Mouse (Mus musculus) cerebellum, adult 11-12 months (tissue): ENCODE results near the gene Syf2.
"Not testable (repeated sequence)": the region's sequence is repeated elsewhere in the genome, so short reads cannot be mapped to it uniquely, and the experiment has no call there.

Experiments
- DNase-seq: peaks from one replicate; pipeline ENCODE4 v3.0.0; 2022

Syf2 gene

DNA sequence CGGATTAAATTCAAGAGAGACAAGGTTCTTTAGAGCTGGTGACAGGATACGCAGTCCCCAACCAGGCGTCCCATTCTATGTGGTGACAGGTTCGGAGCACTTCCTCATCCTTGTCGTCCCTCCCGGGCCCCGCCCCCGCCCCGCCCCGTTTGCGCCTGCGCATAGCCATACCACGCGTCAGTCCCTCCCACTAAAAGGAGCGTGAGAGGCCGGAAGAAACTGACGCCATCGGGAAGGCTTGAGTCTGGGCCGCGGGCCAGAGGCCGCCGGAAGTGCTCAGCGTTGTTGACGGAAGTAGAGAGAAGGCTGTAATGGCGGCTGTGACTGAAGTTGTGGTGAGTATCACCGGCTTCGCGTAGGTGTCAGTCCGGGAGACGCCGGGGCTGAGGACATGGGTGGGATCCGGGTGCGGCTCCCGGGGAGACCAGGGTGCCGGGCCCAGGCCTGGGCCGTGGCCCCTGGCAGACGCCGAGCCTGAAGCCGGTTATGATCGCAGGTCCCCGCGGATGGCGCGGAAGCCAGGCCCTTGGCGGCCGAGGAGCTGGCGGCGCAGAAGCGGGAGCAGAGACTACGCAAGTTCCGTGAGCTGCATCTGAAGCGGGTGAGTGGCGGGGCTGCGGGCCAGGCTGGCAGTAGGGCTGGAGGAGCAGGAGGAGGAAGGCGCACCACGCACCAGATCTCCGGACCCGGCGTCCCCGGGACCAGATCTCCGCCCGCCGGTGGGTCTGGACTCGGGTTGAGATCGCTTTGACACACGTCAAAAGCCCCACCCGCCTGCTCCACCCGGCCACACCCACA lies at the start of gene Syf2:
Syf2 (plus strand) TSS at position 215 of the 798 bp plus-strand sequence.
- DNase-seq, result peak; percentile 95

GRCm38 (mm10) chr4:134883266-134883665 lies 47.4 kb upstream of the Syf2 start:
- no peak for DNase-seq

- DNase-seq, result no peak
Observed at GRCm38 (mm10) chr4:134883808-134884207, 46.9 kb upstream of the Syf2 start.

DNA sequence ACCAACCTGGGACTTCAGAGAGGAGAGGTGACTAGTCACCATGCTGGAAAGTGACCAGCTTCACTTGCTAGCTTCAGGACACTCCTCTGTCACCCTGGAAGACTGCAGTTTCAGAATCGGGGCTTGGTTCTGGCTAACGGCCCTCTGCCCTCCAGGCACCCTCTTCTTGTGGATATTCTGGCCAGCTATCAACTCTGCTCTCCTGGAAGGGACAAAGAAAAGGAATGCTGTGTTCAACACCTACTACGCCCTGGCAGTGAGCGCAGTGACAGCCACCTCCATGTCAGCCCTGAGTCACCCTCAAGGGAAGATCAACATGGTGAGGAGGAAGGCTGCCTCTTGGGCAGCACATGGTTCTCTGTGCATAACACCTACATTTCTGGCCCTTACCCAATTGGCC lies 46.3 kb upstream of the Syf2 start:
- no peak for DNase-seq

- DNase-seq, result peak; percentile 62
Observed at GRCm38 (mm10) chr4:134892096-134892495, 38.6 kb upstream of the Syf2 start.

- no peak for DNase-seq
Observed at GRCm38 (mm10) chr4:134897256-134897655, 33.4 kb upstream of the Syf2 start.

GRCm38 (mm10) chr4:134901126-134901525 lies 29.6 kb upstream of the Syf2 start:
- peak; percentile 54 for DNase-seq

DNA sequence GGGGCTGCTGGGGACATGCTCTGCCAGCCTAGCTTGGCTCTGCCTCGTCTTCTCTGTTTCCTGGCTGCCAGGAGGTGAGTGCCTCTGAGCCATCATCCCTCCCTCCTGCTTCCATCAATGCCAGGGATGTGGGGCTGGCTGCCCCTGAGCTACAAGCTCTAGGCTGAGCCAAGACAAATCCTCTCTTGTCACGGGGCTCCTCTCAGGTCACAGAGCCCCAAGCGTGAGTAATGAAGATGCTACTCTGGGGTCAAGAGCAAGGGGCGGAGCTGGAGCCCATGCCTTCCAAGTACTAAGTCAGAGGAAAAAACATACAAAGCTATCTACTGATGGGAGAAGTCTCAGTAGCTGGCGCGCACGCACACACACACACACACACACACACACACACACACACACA lies 27.7 kb upstream of the Syf2 start:
- DNase-seq, result no peak

DNA sequence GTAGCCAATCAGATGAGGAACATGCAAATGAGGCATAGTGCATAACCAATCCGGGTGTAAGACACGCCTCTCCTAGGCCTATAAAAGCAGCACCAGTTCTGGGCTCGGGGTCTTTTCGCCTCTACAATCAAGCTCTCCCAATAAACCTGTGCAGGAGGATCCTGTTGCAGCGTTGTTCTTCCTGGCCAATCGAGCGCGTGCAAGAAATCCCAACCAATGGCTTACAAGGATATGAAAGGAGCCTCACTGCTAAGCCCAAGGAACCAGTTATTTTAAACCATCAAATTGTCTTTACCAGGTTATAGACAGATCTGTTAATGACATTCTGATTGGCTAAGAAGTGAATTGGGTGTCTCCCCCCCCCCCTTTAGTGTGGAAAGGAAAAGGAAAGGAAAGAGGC lies 19.3 kb upstream of the Syf2 start:
- DNase-seq, result not testable (repeated sequence)

DNA sequence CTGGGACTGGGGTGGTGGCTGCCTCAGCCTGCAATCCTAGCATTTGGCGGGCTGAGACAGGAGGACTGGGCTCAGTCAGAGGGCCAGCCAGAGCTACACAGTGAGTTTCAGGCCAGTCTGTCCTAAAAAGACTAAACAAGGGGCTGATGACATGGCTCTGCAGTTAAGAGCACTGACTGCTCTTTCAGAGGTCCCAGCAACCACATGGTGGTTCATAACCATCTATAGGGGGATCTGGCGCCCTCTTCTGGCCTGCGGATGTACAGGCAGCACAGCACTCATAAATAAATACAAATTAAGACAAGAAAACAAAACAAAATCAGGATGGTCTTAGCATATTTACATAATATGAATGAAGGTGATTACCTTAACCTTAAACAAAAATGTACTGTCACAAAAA lies 17.3 kb upstream of the Syf2 start:
- peak; percentile 57 for DNase-seq

- DNase-seq, result no peak
Observed at GRCm38 (mm10) chr4:134914122-134914863, 16.4 kb upstream of the Syf2 start.

GRCm38 (mm10) chr4:134914864-134915209 lies 15.9 kb upstream of the Syf2 start, which contains the start of gene Tmem50a:
Tmem50a (minus strand) TSS chr4:134915024.
- peak; percentile 83 for DNase-seq

DNA sequence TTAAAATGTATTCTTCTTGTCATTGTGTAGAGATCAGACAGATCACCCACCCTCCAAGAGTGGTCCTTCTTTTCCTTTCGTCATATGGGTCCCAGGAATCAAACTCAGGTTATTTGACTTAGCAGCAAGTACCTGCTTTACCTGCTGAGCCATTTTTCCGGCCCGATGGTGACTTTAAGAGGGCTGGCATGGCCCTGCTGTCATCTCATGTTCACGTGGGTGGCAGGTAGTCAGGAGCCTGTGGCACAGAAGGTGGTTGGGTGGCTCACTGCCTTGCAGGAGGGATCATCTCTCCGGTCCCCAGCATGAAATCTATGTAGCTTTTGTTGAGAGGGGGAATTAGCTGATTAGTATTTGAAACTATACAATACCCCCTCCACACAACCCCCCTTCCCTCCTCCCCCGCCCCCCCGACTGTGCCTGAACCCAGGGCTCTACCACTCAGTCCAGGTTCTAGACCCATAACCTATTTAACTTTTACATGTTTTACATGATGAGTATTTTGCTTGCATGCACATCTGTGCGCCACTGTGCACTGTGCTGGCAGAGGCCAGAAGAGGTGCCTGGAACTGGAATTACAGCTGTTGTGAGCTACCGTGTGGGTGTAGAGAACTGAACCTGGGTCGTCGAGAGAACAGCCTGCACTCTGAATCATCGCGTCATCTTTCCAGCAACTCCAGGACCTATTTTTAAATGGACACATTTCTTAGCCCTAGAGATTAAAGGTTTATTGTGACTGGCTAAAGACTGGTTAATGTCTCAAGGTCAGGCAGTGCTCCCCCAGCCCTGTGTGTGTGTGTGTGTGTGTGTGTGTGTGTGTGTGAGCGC lies 15.3 kb upstream of the Syf2 start:
- no peak for DNase-seq

- DNase-seq, result no peak
Observed at GRCm38 (mm10) chr4:134917194-134917593, 13.5 kb upstream of the Syf2 start.

GRCm38 (mm10) chr4:134918381-134918780 lies 12.3 kb upstream of the Syf2 start:
- DNase-seq, result no peak

DNA sequence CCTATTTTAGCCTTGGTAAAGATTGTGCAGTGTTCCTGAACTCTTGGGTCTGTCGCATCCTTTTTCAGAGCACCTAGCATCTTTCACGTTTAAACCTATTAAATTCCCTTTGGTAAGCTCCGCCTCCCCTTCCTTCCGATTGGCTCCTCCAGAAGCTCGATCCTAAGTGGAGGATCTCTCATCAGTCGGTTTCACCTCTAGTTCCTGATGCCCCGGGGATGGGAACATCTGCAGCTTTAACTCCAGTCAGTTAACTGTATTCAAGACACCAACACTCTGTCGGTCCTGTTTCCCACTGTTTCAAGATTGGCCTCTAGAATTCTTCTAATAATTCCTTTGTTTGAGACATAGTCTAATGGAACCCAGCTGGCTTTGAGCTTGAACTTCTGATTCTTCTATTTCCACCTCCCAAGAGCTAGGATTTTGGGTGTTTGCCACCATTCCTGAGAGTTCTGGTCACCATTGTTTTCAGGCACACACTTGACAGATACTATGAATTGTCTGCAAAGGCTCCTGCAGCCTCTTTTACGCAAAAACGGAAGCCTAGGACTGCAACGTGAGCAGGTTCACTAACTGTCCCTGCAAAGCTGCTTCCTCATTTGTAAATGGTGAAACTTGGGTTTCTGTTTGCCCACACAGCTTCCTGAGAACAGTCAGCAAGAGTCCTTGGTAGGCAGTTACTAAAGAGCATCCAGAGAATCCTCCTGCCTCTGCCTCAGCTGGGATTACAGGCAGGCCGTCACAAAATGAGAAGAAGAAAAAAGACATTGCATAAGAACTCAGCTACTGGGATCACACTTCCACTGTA lies 10.8 kb upstream of the Syf2 start:
- no peak for DNase-seq

- no peak for DNase-seq
Observed at GRCm38 (mm10) chr4:134920631-134921030, 10.1 kb upstream of the Syf2 start.

DNA sequence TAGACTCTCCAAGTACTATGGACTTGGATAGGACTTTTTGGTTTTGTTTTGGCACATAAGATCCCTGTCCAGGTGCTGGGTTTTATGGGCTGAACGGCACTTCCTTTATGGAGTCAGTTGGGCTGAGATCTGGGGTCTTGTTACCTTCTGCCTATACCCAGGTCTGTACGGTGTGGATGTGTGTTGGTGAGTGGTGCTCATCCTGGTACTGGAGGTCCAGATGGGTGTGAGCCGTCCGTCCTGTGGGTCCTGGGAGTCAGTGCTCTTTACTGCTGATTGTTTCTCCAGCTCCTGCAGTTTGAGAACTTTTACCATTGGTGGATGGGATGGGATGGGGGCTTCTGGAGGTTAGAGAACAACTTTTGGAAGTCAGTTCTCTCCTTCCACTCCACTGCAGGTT lies 9.0 kb upstream of the Syf2 start:
- DNase-seq, result peak; percentile 47

DNA sequence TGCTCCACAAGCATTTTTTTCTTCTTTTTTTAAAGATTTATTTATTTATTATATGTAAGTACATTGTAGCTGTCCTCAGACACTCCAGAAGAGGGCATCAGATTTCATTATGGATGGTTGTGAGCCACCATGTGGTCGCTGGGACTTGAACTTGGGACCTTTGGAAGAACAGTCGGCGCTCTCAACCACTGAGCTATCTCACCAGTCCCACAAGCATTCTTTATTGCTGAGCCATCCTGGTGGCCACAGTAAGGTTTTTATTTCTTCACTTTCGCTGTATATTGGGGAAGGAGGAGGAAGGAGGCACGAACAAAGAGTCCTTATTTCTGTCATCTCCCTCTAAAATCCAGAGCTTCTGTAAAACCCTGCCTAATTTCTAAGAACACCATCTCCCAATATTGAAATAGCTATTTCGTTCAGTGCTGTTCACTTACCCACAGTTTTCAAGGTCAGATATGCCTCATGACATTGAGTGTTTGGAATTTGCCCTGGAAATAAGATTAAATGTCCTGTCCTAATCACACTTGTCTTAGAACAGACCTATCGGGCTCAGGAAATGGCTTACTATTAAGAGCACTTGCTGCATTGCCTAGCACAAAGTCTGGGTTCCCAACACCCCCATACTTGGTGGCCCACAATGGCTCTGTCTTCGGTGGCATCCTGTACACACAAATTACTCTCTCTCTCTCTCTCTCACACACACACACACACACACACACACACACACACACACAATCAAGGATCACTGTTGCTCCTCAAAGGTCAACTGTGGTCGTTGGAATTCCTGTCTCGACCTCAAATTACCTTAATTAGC lies 8.4 kb upstream of the Syf2 start:
- DNase-seq, result no peak

DNA sequence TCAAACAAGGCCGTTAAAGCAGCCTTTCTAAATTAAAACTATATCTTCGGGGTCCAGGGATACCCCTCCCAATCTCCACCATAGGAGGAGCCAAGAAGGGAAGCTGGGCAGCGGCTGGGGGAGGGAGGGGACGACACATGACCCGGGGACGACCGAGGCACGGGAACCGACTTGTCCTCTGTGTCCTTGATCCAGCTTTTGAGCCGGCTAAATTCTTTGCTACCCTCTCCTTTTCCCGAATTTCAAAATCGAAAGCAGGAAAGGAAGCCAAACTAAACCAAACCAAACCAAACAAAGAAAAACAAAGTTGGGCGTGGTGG lies 7.8 kb upstream of the Syf2 start:
- DNase-seq, result peak; percentile 71

GRCm38 (mm10) chr4:134923258-134924018 lies 7.3 kb upstream of the Syf2 start, which contains the start of gene Rsrp1:
Rsrp1 (plus strand) TSS chr4:134923592.
- DNase-seq, result peak; percentile 99
